Mouse (Mus musculus) CH12.LX (cell line): ENCODE results near the gene Zfp612. TPM values are rescaled to one million over a fixed set of nuclear protein-coding genes. Genes with fewer than 3 reads are reported as not detected.
A peak's percentile ranks its signal among the peaks of the same experiment; 100 is the strongest.
"Not testable (repeated sequence)": the region's sequence is repeated elsewhere in the genome, so short reads cannot be mapped to it uniquely, and the experiment has no call there.

Source experiments
- DNase-seq: peaks from one replicate; pipeline ENCODE4 v3.0.0-alpha.2; 2013; ENCODE audit errors: extremely low read depth
- H3K27ac ChIP-seq: 2 replicates; pipeline ENCODE4 v1.5.1; 2012; ENCODE audit warnings: low read depth, mild to moderate bottlenecking, control low read depth, moderate library complexity; ENCODE audit not compliant: insufficient read depth
- H3K27me3 ChIP-seq: replicated peaks from 2 replicates; pipeline ENCODE3; 2012; ENCODE audit warnings: inconsistent platforms
- H3K36me3 ChIP-seq, 2 experiments: replicated peaks in 1 of 2; 2 replicates each; pipeline versions ENCODE3 to v1.6.1; 2012; ENCODE audit warnings: inconsistent platforms in 1 of 2, low read length in 1 of 2, mild to moderate bottlenecking in 1 of 2, mixed read lengths in 1 of 2, moderate library complexity in 1 of 2; ENCODE audit not compliant: control insufficient read depth in 1 of 2, insufficient read depth in 1 of 2
- H3K4me1 ChIP-seq, 2 experiments: 2 replicates each; pipeline ENCODE4 v1.6.1; 2012; ENCODE audit warnings: inconsistent platforms in 1 of 2, moderate library complexity in 1 of 2; ENCODE audit not compliant: insufficient read depth in 2 of 2, control insufficient read depth in 1 of 2
- H3K4me2 ChIP-seq: 2 replicates; pipeline ENCODE4 v1.6.1; 2012; ENCODE audit warnings: low read depth, mild to moderate bottlenecking, control low read depth; ENCODE audit not compliant: poor library complexity, insufficient read depth, severe bottlenecking
- H3K4me3 ChIP-seq, 3 experiments: fragments of 150-350 bp in 1 of 3; sonication (generic) in 1 of 3; replicated peaks in 1 of 3; 2 replicates each; pipeline versions ENCODE3 to v1.5.1; 2011 to 2012; ENCODE audit warnings: low read depth in 2 of 3, low read length in 2 of 3, mild to moderate bottlenecking in 2 of 3, moderate library complexity in 2 of 3, control low read depth in 1 of 3, improper control_type of control experiment in 1 of 3, inconsistent platforms in 1 of 3, mixed read lengths in 1 of 3; ENCODE audit not compliant: poor library complexity in 1 of 3
- H3K79me2 ChIP-seq: replicated peaks from 2 replicates; pipeline ENCODE4 v1.6.1; 2012; ENCODE audit warnings: mild to moderate bottlenecking, moderate library complexity; ENCODE audit not compliant: control insufficient read depth, poor library complexity, insufficient read depth, severe bottlenecking; ENCODE audit errors: extremely low read depth
- H3K9ac ChIP-seq: 2 replicates; pipeline ENCODE4 v1.6.1; 2012; ENCODE audit warnings: low read depth, mild to moderate bottlenecking, control low read depth, moderate library complexity; ENCODE audit not compliant: insufficient read depth
- H3K9me3 ChIP-seq: replicated peaks from 2 replicates; pipeline ENCODE3; 2012; ENCODE audit warnings: low read length, inconsistent platforms, mixed read lengths
- BHLHE40 ChIP-seq: IDR thresholded peaks from 2 replicates; pipeline ENCODE4 v1.6.1; 2011; ENCODE audit warnings: mild to moderate bottlenecking, low read depth, low read length, improper control_type of control experiment
- CHD1 ChIP-seq: IDR thresholded peaks from 2 replicates; pipeline ENCODE4 v1.6.1; 2012; ENCODE audit warnings: low read depth, low read length, improper control_type of control experiment, inconsistent platforms
- CHD2 ChIP-seq: IDR thresholded peaks from 2 replicates; pipeline ENCODE4 v1.6.1; 2011; ENCODE audit warnings: low read length, improper control_type of control experiment
- CTCF ChIP-seq, 2 experiments: IDR thresholded peaks in 1 of 2; conservative IDR thresholded peaks in 1 of 2; 2 replicates each; pipeline ENCODE4 v1.5.1; 2011 to 2012; ENCODE audit warnings: low read depth in 2 of 2, low read length in 2 of 2, improper control_type of control experiment in 1 of 2, inconsistent platforms in 1 of 2, mild to moderate bottlenecking in 1 of 2, moderate library complexity in 1 of 2
- E2F4 ChIP-seq: IDR thresholded peaks from 2 replicates; pipeline ENCODE4 v1.6.1; 2011; ENCODE audit warnings: low read depth, low read length, improper control_type of control experiment; ENCODE audit not compliant: insufficient replicate concordance
- ELF1 ChIP-seq: IDR thresholded peaks from 2 replicates; pipeline ENCODE4 v1.6.1; 2014; ENCODE audit warnings: low read depth, mild to moderate bottlenecking, inconsistent platforms, low read length, improper control_type of control experiment
- HCFC1 ChIP-seq: IDR thresholded peaks from 2 replicates; pipeline ENCODE4 v1.6.1; 2012; ENCODE audit warnings: low read depth, mild to moderate bottlenecking, inconsistent platforms, low read length, improper control_type of control experiment
- JUN ChIP-seq: IDR thresholded peaks from 2 replicates; pipeline ENCODE4 v1.6.1; 2011; ENCODE audit warnings: low read depth, mild to moderate bottlenecking, low read length, improper control_type of control experiment, moderate library complexity; ENCODE audit not compliant: insufficient read depth
- MAZ ChIP-seq: IDR thresholded peaks from 2 replicates; pipeline ENCODE4 v1.6.1; 2012; ENCODE audit warnings: low read depth, mild to moderate bottlenecking, inconsistent platforms, low read length, improper control_type of control experiment, moderate library complexity
- NELFE ChIP-seq: IDR thresholded peaks from 2 replicates; pipeline ENCODE4 v1.6.1; 2011; ENCODE audit warnings: low read depth, low read length, improper control_type of control experiment
- NRF1 ChIP-seq: IDR thresholded peaks from 2 replicates; pipeline ENCODE4 v1.6.1; 2014; ENCODE audit warnings: low read depth, mild to moderate bottlenecking, inconsistent platforms, low read length, improper control_type of control experiment, moderate library complexity
- POLR2A ChIP-seq: IDR thresholded peaks from 2 replicates; pipeline ENCODE4 v1.6.1; 2011; ENCODE audit warnings: low read depth, mild to moderate bottlenecking, improper control_type of control experiment, low read length
- RAD21 ChIP-seq: IDR thresholded peaks from 2 replicates; pipeline ENCODE4 v1.6.1; 2011; ENCODE audit warnings: low read depth, mild to moderate bottlenecking, low read length, improper control_type of control experiment, moderate library complexity
- SIN3A ChIP-seq: IDR thresholded peaks from 2 replicates; pipeline ENCODE4 v1.6.1; 2012; ENCODE audit warnings: low read length, improper control_type of control experiment, inconsistent platforms
- TBP ChIP-seq: conservative IDR thresholded peaks from 2 replicates; pipeline ENCODE4 v1.6.1; 2011; ENCODE audit warnings: low read depth, low read length, improper control_type of control experiment
- UBTF ChIP-seq: IDR thresholded peaks from 2 replicates; pipeline ENCODE4 v1.6.1; 2012; ENCODE audit warnings: low read depth, mild to moderate bottlenecking, inconsistent platforms, low read length, improper control_type of control experiment, moderate library complexity
- USF1 ChIP-seq: IDR thresholded peaks from 2 replicates; pipeline ENCODE4 v1.6.1; 2014; ENCODE audit warnings: low read depth, mild to moderate bottlenecking, inconsistent platforms, low read length, improper control_type of control experiment
- ZC3H11A ChIP-seq: IDR thresholded peaks from 2 replicates; pipeline ENCODE4 v1.6.1; 2012; ENCODE audit warnings: low read depth, mild to moderate bottlenecking, inconsistent platforms, low read length, improper control_type of control experiment
- ZMIZ1 ChIP-seq: IDR thresholded peaks from 2 replicates; pipeline ENCODE4 v1.6.1; 2012; ENCODE audit warnings: low read depth, mild to moderate bottlenecking, inconsistent platforms, low read length, improper control_type of control experiment
- ZNF384 ChIP-seq: IDR thresholded peaks from 2 replicates; pipeline ENCODE4 v1.6.1; 2012; ENCODE audit warnings: low read depth, low read length, improper control_type of control experiment, inconsistent platforms
- dilution Hi-C: fragments of 300-500 bp; cut with MboI; formaldehyde crosslinking; loops from 2 replicates; pipeline ENCODE4 v1.14.3; 2020; ENCODE audit warnings: low sequenced_read_pairs; ENCODE audit not compliant: extremely low pct_unique_long_range_greater_than_20kb, extremely low pct_ligation_motif_present
- in situ Hi-C: fragments of 300-500 bp; cut with MboI; formaldehyde crosslinking; loops from 3 replicates; pipeline ENCODE4 v1.14.3; 2019; ENCODE audit warnings: low sequenced_read_pairs, low pct_ligation_motif_present, low pct_unique_long_range_greater_than_20kb, mixed read lengths
- polyA plus RNA-seq: library from polyadenylated mRNA; unstranded; fragments of >175 nt; gene quantifications from 2 replicates; pipeline ENCODE4 v1.2.1, GENCODE M21; 2012; ENCODE audit warnings: low read depth; ENCODE audit not compliant: insufficient read length
- total RNA-seq, 2 experiments: library from RNA; depleted of rRNA; stranded (reverse); fragments of 300-350 nt in 1 of 2; fragments of >200 nt in 1 of 2; gene quantifications; 2 replicates each; pipeline ENCODE4 v1.2.3; 2012 to 2014

The Zfp612 gene
- total RNA-seq (2012; rRNA removed) (1.3 and 2.0 TPM in 2 replicates), total RNA-seq (2014; rRNA removed) (0.04 and 0.08 TPM in 2 replicates), polyA plus RNA-seq (0.13 TPM in 1 of 2 replicates, not detected in the other)

GRCm38 (mm10) chr8:110079282-110080221 lies at the start of gene Zfp612:
Zfp612 (plus strand) TSS chr8:110079746.
- Histone ChIP-seq H3K4me3 (peak within 1 kb of the TSS; percentile 20 to 73 (median 30)), H3K9me3 (no peaks in the 10 kb centered on the region), H3K4me2 (peak within 1 kb of the TSS; percentile 58), H3K27me3 (no peaks in the 10 kb centered on the region), H3K9ac (peak within 1 kb of the TSS; percentile 33; the same call in 1 of the 2 replicates), H3K4me1 (peaks cover 2 to 4% of the 10 kb centered on the region in 2 experiments; a peak in 3 of 4 replicates), H3K79me2 (no peaks in the 10 kb centered on the region), H3K27ac (no peak within 1 kb of the TSS), H3K36me3 (peaks cover 0 to 3% of the 10 kb centered on the region in 2 experiments)
- in situ Hi-C loops (no loop called here), dilution Hi-C loops (no loop called here)
- DNase-seq, result no peak
- no peak for TF ChIP-seq CHD1
- no peak for TF ChIP-seq JUN
- TF ChIP-seq NRF1, result peak; percentile 81
- no peak for TF ChIP-seq ZNF384
- TF ChIP-seq USF1, result no peak
- peak; percentile 79; the same call in 1 of the 2 replicates for TF ChIP-seq MAZ
- TF ChIP-seq SIN3A, result no peak
- no peak for TF ChIP-seq ZC3H11A
- TF ChIP-seq CTCF (conservative IDR thresholded peaks at IDR 0.05 in 1 of 2, IDR thresholded peaks at IDR 0.05 in 1 of 2; ENCODE audit: low read depth in 2 of 2, low read length in 2 of 2), result no peak
- TF ChIP-seq CHD2, result no peak
- TF ChIP-seq ZMIZ1, result no peak
- TF ChIP-seq POLR2A, result peak; percentile 69; the same call in 1 of the 2 replicates
- no peak for TF ChIP-seq E2F4
- TF ChIP-seq ELF1, result peak; percentile 42; the same call in 1 of the 2 replicates
- TF ChIP-seq UBTF, result no peak
- TF ChIP-seq BHLHE40, result peak; percentile 86
- no peak for TF ChIP-seq TBP
- TF ChIP-seq HCFC1, result peak; percentile 39; the same call in 1 of the 2 replicates
- no peak for TF ChIP-seq NELFE
- no peak for TF ChIP-seq RAD21

- H3K27me3 ChIP-seq, H3K4me3 ChIP-seq, in situ Hi-C loops, H3K36me3 ChIP-seq, H3K27ac ChIP-seq, H3K4me2 ChIP-seq, H3K79me2 ChIP-seq, DNase-seq, H3K9ac ChIP-seq, H3K9me3 ChIP-seq, H3K4me1 ChIP-seq, dilution Hi-C loops: not testable (repeated sequence)
Measured at GRCm38 (mm10) chr8:110033771-110034170, 45.8 kb upstream of the Zfp612 start.
